Mouse (Mus musculus) CH12.LX (cell line): Measurements from ENCODE around the gene Zbtb17. TPM values are rescaled to one million over a fixed set of nuclear protein-coding genes. Genes with fewer than 3 reads are reported as not detected.
A peak's percentile ranks its signal among the peaks of the same experiment; 100 is the strongest.

Experiments used
- DNase-seq: peaks from one replicate; pipeline ENCODE4 v3.0.0-alpha.2; 2013; ENCODE audit errors: extremely low read depth
- H3K27ac ChIP-seq: 2 replicates; pipeline ENCODE4 v1.5.1; 2012; ENCODE audit warnings: low read depth, mild to moderate bottlenecking, control low read depth, moderate library complexity; ENCODE audit not compliant: insufficient read depth
- H3K27me3 ChIP-seq: replicated peaks from 2 replicates; pipeline ENCODE3; 2012; ENCODE audit warnings: inconsistent platforms
- H3K36me3 ChIP-seq, 2 experiments: replicated peaks in 1 of 2; 2 replicates each; pipeline versions ENCODE3 to v1.6.1; 2012; ENCODE audit warnings: inconsistent platforms in 1 of 2, low read length in 1 of 2, mild to moderate bottlenecking in 1 of 2, mixed read lengths in 1 of 2, moderate library complexity in 1 of 2; ENCODE audit not compliant: control insufficient read depth in 1 of 2, insufficient read depth in 1 of 2
- H3K4me1 ChIP-seq, 2 experiments: 2 replicates each; pipeline ENCODE4 v1.6.1; 2012; ENCODE audit warnings: inconsistent platforms in 1 of 2, moderate library complexity in 1 of 2; ENCODE audit not compliant: insufficient read depth in 2 of 2, control insufficient read depth in 1 of 2
- H3K4me2 ChIP-seq: 2 replicates; pipeline ENCODE4 v1.6.1; 2012; ENCODE audit warnings: low read depth, mild to moderate bottlenecking, control low read depth; ENCODE audit not compliant: poor library complexity, insufficient read depth, severe bottlenecking
- H3K4me3 ChIP-seq, 3 experiments: fragments of 150-350 bp in 1 of 3; sonication (generic) in 1 of 3; replicated peaks in 1 of 3; 2 replicates each; pipeline versions ENCODE3 to v1.5.1; 2011 to 2012; ENCODE audit warnings: low read depth in 2 of 3, low read length in 2 of 3, mild to moderate bottlenecking in 2 of 3, moderate library complexity in 2 of 3, control low read depth in 1 of 3, improper control_type of control experiment in 1 of 3, inconsistent platforms in 1 of 3, mixed read lengths in 1 of 3; ENCODE audit not compliant: poor library complexity in 1 of 3
- H3K79me2 ChIP-seq: replicated peaks from 2 replicates; pipeline ENCODE4 v1.6.1; 2012; ENCODE audit warnings: mild to moderate bottlenecking, moderate library complexity; ENCODE audit not compliant: control insufficient read depth, poor library complexity, insufficient read depth, severe bottlenecking; ENCODE audit errors: extremely low read depth
- H3K9ac ChIP-seq: 2 replicates; pipeline ENCODE4 v1.6.1; 2012; ENCODE audit warnings: low read depth, mild to moderate bottlenecking, control low read depth, moderate library complexity; ENCODE audit not compliant: insufficient read depth
- H3K9me3 ChIP-seq: replicated peaks from 2 replicates; pipeline ENCODE3; 2012; ENCODE audit warnings: low read length, inconsistent platforms, mixed read lengths
- BHLHE40 ChIP-seq: IDR thresholded peaks from 2 replicates; pipeline ENCODE4 v1.6.1; 2011; ENCODE audit warnings: mild to moderate bottlenecking, low read depth, low read length, improper control_type of control experiment
- CHD2 ChIP-seq: IDR thresholded peaks from 2 replicates; pipeline ENCODE4 v1.6.1; 2011; ENCODE audit warnings: low read length, improper control_type of control experiment
- CTCF ChIP-seq, 2 experiments: IDR thresholded peaks in 1 of 2; conservative IDR thresholded peaks in 1 of 2; 2 replicates each; pipeline ENCODE4 v1.5.1; 2011 to 2012; ENCODE audit warnings: low read depth in 2 of 2, low read length in 2 of 2, improper control_type of control experiment in 1 of 2, inconsistent platforms in 1 of 2, mild to moderate bottlenecking in 1 of 2, moderate library complexity in 1 of 2
- E2F4 ChIP-seq: IDR thresholded peaks from 2 replicates; pipeline ENCODE4 v1.6.1; 2011; ENCODE audit warnings: low read depth, low read length, improper control_type of control experiment; ENCODE audit not compliant: insufficient replicate concordance
- ELF1 ChIP-seq: IDR thresholded peaks from 2 replicates; pipeline ENCODE4 v1.6.1; 2014; ENCODE audit warnings: low read depth, mild to moderate bottlenecking, inconsistent platforms, low read length, improper control_type of control experiment
- GABPA ChIP-seq: IDR thresholded peaks from 2 replicates; pipeline ENCODE4 v1.6.1; 2012; ENCODE audit warnings: low read depth, low read length, improper control_type of control experiment, inconsistent platforms; ENCODE audit not compliant: insufficient replicate concordance
- HCFC1 ChIP-seq: IDR thresholded peaks from 2 replicates; pipeline ENCODE4 v1.6.1; 2012; ENCODE audit warnings: low read depth, mild to moderate bottlenecking, inconsistent platforms, low read length, improper control_type of control experiment
- JUN ChIP-seq: IDR thresholded peaks from 2 replicates; pipeline ENCODE4 v1.6.1; 2011; ENCODE audit warnings: low read depth, mild to moderate bottlenecking, low read length, improper control_type of control experiment, moderate library complexity; ENCODE audit not compliant: insufficient read depth
- JUND ChIP-seq: conservative IDR thresholded peaks from 2 replicates; pipeline ENCODE4 v1.6.1; 2011; ENCODE audit warnings: low read depth, low read length, improper control_type of control experiment
- MAFK ChIP-seq: IDR thresholded peaks from 2 replicates; pipeline ENCODE4 v1.6.1; 2011; ENCODE audit warnings: low read length, improper control_type of control experiment; ENCODE audit not compliant: insufficient replicate concordance
- MAZ ChIP-seq: IDR thresholded peaks from 2 replicates; pipeline ENCODE4 v1.6.1; 2012; ENCODE audit warnings: low read depth, mild to moderate bottlenecking, inconsistent platforms, low read length, improper control_type of control experiment, moderate library complexity
- MEF2A ChIP-seq: IDR thresholded peaks from 2 replicates; pipeline ENCODE4 v1.6.1; 2014; ENCODE audit warnings: low read depth, mild to moderate bottlenecking, inconsistent platforms, low read length, improper control_type of control experiment, borderline replicate concordance
- PAX5 ChIP-seq: IDR thresholded peaks from 2 replicates; pipeline ENCODE4 v1.6.1; 2012; ENCODE audit warnings: low read length, inconsistent platforms, mixed read lengths
- POLR2AphosphoS2 ChIP-seq: IDR thresholded peaks from 2 replicates; pipeline ENCODE4 v1.6.1; 2011; ENCODE audit warnings: low read depth, low read length, improper control_type of control experiment
- RAD21 ChIP-seq: IDR thresholded peaks from 2 replicates; pipeline ENCODE4 v1.6.1; 2011; ENCODE audit warnings: low read depth, mild to moderate bottlenecking, low read length, improper control_type of control experiment, moderate library complexity
- RCOR1 ChIP-seq: conservative IDR thresholded peaks from 2 replicates; pipeline ENCODE4 v1.6.1; 2012; ENCODE audit warnings: low read depth, mild to moderate bottlenecking, inconsistent platforms, low read length, improper control_type of control experiment
- SMC3 ChIP-seq: IDR thresholded peaks from 2 replicates; pipeline ENCODE4 v1.6.1; 2011; ENCODE audit warnings: low read depth, low read length, improper control_type of control experiment
- TBP ChIP-seq: conservative IDR thresholded peaks from 2 replicates; pipeline ENCODE4 v1.6.1; 2011; ENCODE audit warnings: low read depth, low read length, improper control_type of control experiment
- TCF12 ChIP-seq: IDR thresholded peaks from 2 replicates; pipeline ENCODE4 v1.6.1; 2014; ENCODE audit warnings: low read depth, mild to moderate bottlenecking, inconsistent platforms, low read length, improper control_type of control experiment
- USF1 ChIP-seq: IDR thresholded peaks from 2 replicates; pipeline ENCODE4 v1.6.1; 2014; ENCODE audit warnings: low read depth, mild to moderate bottlenecking, inconsistent platforms, low read length, improper control_type of control experiment
- ZC3H11A ChIP-seq: IDR thresholded peaks from 2 replicates; pipeline ENCODE4 v1.6.1; 2012; ENCODE audit warnings: low read depth, mild to moderate bottlenecking, inconsistent platforms, low read length, improper control_type of control experiment
- ZKSCAN1 ChIP-seq: IDR thresholded peaks from 2 replicates; pipeline ENCODE4 v1.6.1; 2012; ENCODE audit warnings: low read depth, inconsistent platforms, low read length, improper control_type of control experiment, borderline replicate concordance
- dilution Hi-C: fragments of 300-500 bp; cut with MboI; formaldehyde crosslinking; loops from 2 replicates; pipeline ENCODE4 v1.14.3; 2020; ENCODE audit warnings: low sequenced_read_pairs; ENCODE audit not compliant: extremely low pct_unique_long_range_greater_than_20kb, extremely low pct_ligation_motif_present
- in situ Hi-C: fragments of 300-500 bp; cut with MboI; formaldehyde crosslinking; loops from 3 replicates; pipeline ENCODE4 v1.14.3; 2019; ENCODE audit warnings: low sequenced_read_pairs, low pct_ligation_motif_present, low pct_unique_long_range_greater_than_20kb, mixed read lengths
- polyA plus RNA-seq: library from polyadenylated mRNA; unstranded; fragments of >175 nt; gene quantifications from 2 replicates; pipeline ENCODE4 v1.2.1, GENCODE M21; 2012; ENCODE audit warnings: low read depth; ENCODE audit not compliant: insufficient read length
- total RNA-seq, 2 experiments: library from RNA; depleted of rRNA; stranded (reverse); fragments of 300-350 nt in 1 of 2; fragments of >200 nt in 1 of 2; gene quantifications; 2 replicates each; pipeline ENCODE4 v1.2.3; 2012 to 2014

The Zbtb17 gene
- total and polyA plus RNA-seq, 3 experiments: 21.4 to 51.2 (median 47.6) TPM

GRCm38 (mm10) chr4:141406516-141407299 lies 37.7 kb upstream of the Zbtb17 start (continued):
- TF ChIP-seq GABPA: no peak
- TF ChIP-seq RAD21: peak; percentile 77
- TF ChIP-seq RCOR1: no peak
- TF ChIP-seq HCFC1: no peak
- no peak for TF ChIP-seq PAX5
- peak; percentile 51 to 88; a peak in 3 of 4 replicates for TF ChIP-seq CTCF (conservative IDR thresholded peaks at IDR 0.05 in 1 of 2, IDR thresholded peaks at IDR 0.05 in 1 of 2; ENCODE audit: low read depth in 2 of 2, low read length in 2 of 2)
- no peak; the same call in 1 of the 2 replicates for TF ChIP-seq TCF12

GRCm38 (mm10) chr4:141408577-141408976 lies 35.9 kb upstream of the Zbtb17 start:
- H3K4me1 ChIP-seq: peaks cover 14 to 29% of the 10 kb centered on the region in 2 experiments
- DNase-seq: no peak
- no peaks in the 10 kb centered on the region for H3K79me2 ChIP-seq
- dilution Hi-C loops (no loop called here), in situ Hi-C loops (loop anchor here (5.0 to 25.0 kb wide), 3 partner anchors 174 to 679 kb away; partner anchors contain the start of gene Tmem51)
- TF ChIP-seq POLR2AphosphoS2: no peak
- TF ChIP-seq ZKSCAN1: peak; percentile 77; the same call in 1 of the 2 replicates
- H3K36me3 ChIP-seq: no peaks in the 10 kb centered on the region
- H3K4me2 ChIP-seq: no peak overlapping the region
- no peak overlapping the region for H3K4me3 ChIP-seq
- no peak overlapping the region for H3K9ac ChIP-seq
- no peak overlapping the region for H3K27ac ChIP-seq
- peaks cover 3% of the 10 kb centered on the region for H3K9me3 ChIP-seq
- peaks cover 8% of the 10 kb centered on the region for H3K27me3 ChIP-seq

GRCm38 (mm10) chr4:141411430-141411992 lies 32.9 kb upstream of the Zbtb17 start:
- H3K9ac ChIP-seq: no peak overlapping the region
- dilution Hi-C loops: no loop called here
- H3K27ac ChIP-seq: no peak overlapping the region
- H3K27me3 ChIP-seq: no peaks in the 10 kb centered on the region
- peaks cover 16 to 18% of the 10 kb centered on the region in 2 experiments for H3K4me1 ChIP-seq
- no peak for DNase-seq
- in situ Hi-C loops: loop anchor here (5.0 to 25.0 kb wide), 3 partner anchors 36 to 676 kb away; partner anchors contain the start of gene Tmem51
- H3K79me2 ChIP-seq: no peaks in the 10 kb centered on the region
- H3K36me3 ChIP-seq: no peaks in the 10 kb centered on the region
- peaks cover 3% of the 10 kb centered on the region for H3K9me3 ChIP-seq
- no peak overlapping the region for H3K4me2 ChIP-seq
- no peak overlapping the region for H3K4me3 ChIP-seq
- TF ChIP-seq E2F4 (no peak), MAFK (no peak), BHLHE40 (no peak), JUN (no peak), ZKSCAN1 (no peak), MEF2A (no peak), ZC3H11A (no peak), USF1 (no peak), JUND (no peak), PAX5 (no peak), SMC3 (no peak), TBP (no peak), MAZ (no peak), CHD2 (no peak), ELF1 (no peak)
